Mouse (Mus musculus) CH12.LX (cell line): ENCODE data around the gene Cct8. TPM values are rescaled to one million over a fixed set of nuclear protein-coding genes. Genes with fewer than 3 reads are reported as not detected.
A peak's percentile ranks its signal among the peaks of the same experiment; 100 is the strongest.

Experiments used
- DNase-seq: peaks from one replicate; pipeline ENCODE4 v3.0.0-alpha.2; 2013; ENCODE audit errors: extremely low read depth
- H3K27ac ChIP-seq: 2 replicates; pipeline ENCODE4 v1.5.1; 2012; ENCODE audit warnings: low read depth, mild to moderate bottlenecking, control low read depth, moderate library complexity; ENCODE audit not compliant: insufficient read depth
- H3K27me3 ChIP-seq: replicated peaks from 2 replicates; pipeline ENCODE3; 2012; ENCODE audit warnings: inconsistent platforms
- H3K36me3 ChIP-seq, 2 experiments: replicated peaks in 1 of 2; 2 replicates each; pipeline versions ENCODE3 to v1.6.1; 2012; ENCODE audit warnings: inconsistent platforms in 1 of 2, low read length in 1 of 2, mild to moderate bottlenecking in 1 of 2, mixed read lengths in 1 of 2, moderate library complexity in 1 of 2; ENCODE audit not compliant: control insufficient read depth in 1 of 2, insufficient read depth in 1 of 2
- H3K4me1 ChIP-seq, 2 experiments: 2 replicates each; pipeline ENCODE4 v1.6.1; 2012; ENCODE audit warnings: inconsistent platforms in 1 of 2, moderate library complexity in 1 of 2; ENCODE audit not compliant: insufficient read depth in 2 of 2, control insufficient read depth in 1 of 2
- H3K4me2 ChIP-seq: 2 replicates; pipeline ENCODE4 v1.6.1; 2012; ENCODE audit warnings: low read depth, mild to moderate bottlenecking, control low read depth; ENCODE audit not compliant: poor library complexity, insufficient read depth, severe bottlenecking
- H3K4me3 ChIP-seq, 3 experiments: fragments of 150-350 bp in 1 of 3; sonication (generic) in 1 of 3; replicated peaks in 1 of 3; 2 replicates each; pipeline versions ENCODE3 to v1.5.1; 2011 to 2012; ENCODE audit warnings: low read depth in 2 of 3, low read length in 2 of 3, mild to moderate bottlenecking in 2 of 3, moderate library complexity in 2 of 3, control low read depth in 1 of 3, improper control_type of control experiment in 1 of 3, inconsistent platforms in 1 of 3, mixed read lengths in 1 of 3; ENCODE audit not compliant: poor library complexity in 1 of 3
- H3K79me2 ChIP-seq: replicated peaks from 2 replicates; pipeline ENCODE4 v1.6.1; 2012; ENCODE audit warnings: mild to moderate bottlenecking, moderate library complexity; ENCODE audit not compliant: control insufficient read depth, poor library complexity, insufficient read depth, severe bottlenecking; ENCODE audit errors: extremely low read depth
- H3K9ac ChIP-seq: 2 replicates; pipeline ENCODE4 v1.6.1; 2012; ENCODE audit warnings: low read depth, mild to moderate bottlenecking, control low read depth, moderate library complexity; ENCODE audit not compliant: insufficient read depth
- H3K9me3 ChIP-seq: replicated peaks from 2 replicates; pipeline ENCODE3; 2012; ENCODE audit warnings: low read length, inconsistent platforms, mixed read lengths
- BHLHE40 ChIP-seq: IDR thresholded peaks from 2 replicates; pipeline ENCODE4 v1.6.1; 2011; ENCODE audit warnings: mild to moderate bottlenecking, low read depth, low read length, improper control_type of control experiment
- CHD1 ChIP-seq: IDR thresholded peaks from 2 replicates; pipeline ENCODE4 v1.6.1; 2012; ENCODE audit warnings: low read depth, low read length, improper control_type of control experiment, inconsistent platforms
- CHD2 ChIP-seq: IDR thresholded peaks from 2 replicates; pipeline ENCODE4 v1.6.1; 2011; ENCODE audit warnings: low read length, improper control_type of control experiment
- CTCF ChIP-seq, 2 experiments: IDR thresholded peaks in 1 of 2; conservative IDR thresholded peaks in 1 of 2; 2 replicates each; pipeline ENCODE4 v1.5.1; 2011 to 2012; ENCODE audit warnings: low read depth in 2 of 2, low read length in 2 of 2, improper control_type of control experiment in 1 of 2, inconsistent platforms in 1 of 2, mild to moderate bottlenecking in 1 of 2, moderate library complexity in 1 of 2
- E2F4 ChIP-seq: IDR thresholded peaks from 2 replicates; pipeline ENCODE4 v1.6.1; 2011; ENCODE audit warnings: low read depth, low read length, improper control_type of control experiment; ENCODE audit not compliant: insufficient replicate concordance
- ELF1 ChIP-seq: IDR thresholded peaks from 2 replicates; pipeline ENCODE4 v1.6.1; 2014; ENCODE audit warnings: low read depth, mild to moderate bottlenecking, inconsistent platforms, low read length, improper control_type of control experiment
- EP300 ChIP-seq: IDR thresholded peaks from 2 replicates; pipeline ENCODE4 v1.6.1; 2011; ENCODE audit warnings: low read length, improper control_type of control experiment
- ETS1 ChIP-seq: conservative IDR thresholded peaks from 2 replicates; pipeline ENCODE4 v1.6.1; 2012; ENCODE audit warnings: low read depth, mild to moderate bottlenecking, inconsistent platforms, low read length, improper control_type of control experiment, moderate library complexity
- GABPA ChIP-seq: IDR thresholded peaks from 2 replicates; pipeline ENCODE4 v1.6.1; 2012; ENCODE audit warnings: low read depth, low read length, improper control_type of control experiment, inconsistent platforms; ENCODE audit not compliant: insufficient replicate concordance
- HCFC1 ChIP-seq: IDR thresholded peaks from 2 replicates; pipeline ENCODE4 v1.6.1; 2012; ENCODE audit warnings: low read depth, mild to moderate bottlenecking, inconsistent platforms, low read length, improper control_type of control experiment
- IRF4 ChIP-seq: IDR thresholded peaks from 2 replicates; pipeline ENCODE4 v1.6.1; 2014; ENCODE audit warnings: low read depth, mild to moderate bottlenecking, inconsistent platforms, low read length, improper control_type of control experiment
- JUN ChIP-seq: IDR thresholded peaks from 2 replicates; pipeline ENCODE4 v1.6.1; 2011; ENCODE audit warnings: low read depth, mild to moderate bottlenecking, low read length, improper control_type of control experiment, moderate library complexity; ENCODE audit not compliant: insufficient read depth
- JUND ChIP-seq: conservative IDR thresholded peaks from 2 replicates; pipeline ENCODE4 v1.6.1; 2011; ENCODE audit warnings: low read depth, low read length, improper control_type of control experiment
- KAT2A ChIP-seq: IDR thresholded peaks from 2 replicates; pipeline ENCODE4 v1.6.1; 2012; ENCODE audit warnings: low read length, improper control_type of control experiment, inconsistent platforms; ENCODE audit not compliant: insufficient replicate concordance
- MAFK ChIP-seq: IDR thresholded peaks from 2 replicates; pipeline ENCODE4 v1.6.1; 2011; ENCODE audit warnings: low read length, improper control_type of control experiment; ENCODE audit not compliant: insufficient replicate concordance
- MAX ChIP-seq: IDR thresholded peaks from 2 replicates; pipeline ENCODE4 v1.6.1; 2011; ENCODE audit warnings: low read length, improper control_type of control experiment
- MAZ ChIP-seq: IDR thresholded peaks from 2 replicates; pipeline ENCODE4 v1.6.1; 2012; ENCODE audit warnings: low read depth, mild to moderate bottlenecking, inconsistent platforms, low read length, improper control_type of control experiment, moderate library complexity
- MEF2A ChIP-seq: IDR thresholded peaks from 2 replicates; pipeline ENCODE4 v1.6.1; 2014; ENCODE audit warnings: low read depth, mild to moderate bottlenecking, inconsistent platforms, low read length, improper control_type of control experiment, borderline replicate concordance
- MXI1 ChIP-seq: IDR thresholded peaks from 2 replicates; pipeline ENCODE4 v1.6.1; 2011; ENCODE audit warnings: mild to moderate bottlenecking, low read depth, low read length, improper control_type of control experiment
- MYC ChIP-seq: IDR thresholded peaks from 2 replicates; pipeline ENCODE4 v1.6.1; 2011; ENCODE audit warnings: low read depth, mild to moderate bottlenecking, improper control_type of control experiment, low read length
- NELFE ChIP-seq: IDR thresholded peaks from 2 replicates; pipeline ENCODE4 v1.6.1; 2011; ENCODE audit warnings: low read depth, low read length, improper control_type of control experiment
- NRF1 ChIP-seq: IDR thresholded peaks from 2 replicates; pipeline ENCODE4 v1.6.1; 2014; ENCODE audit warnings: low read depth, mild to moderate bottlenecking, inconsistent platforms, low read length, improper control_type of control experiment, moderate library complexity
- PAX5 ChIP-seq: IDR thresholded peaks from 2 replicates; pipeline ENCODE4 v1.6.1; 2012; ENCODE audit warnings: low read length, inconsistent platforms, mixed read lengths
- POLR2A ChIP-seq: IDR thresholded peaks from 2 replicates; pipeline ENCODE4 v1.6.1; 2011; ENCODE audit warnings: low read depth, mild to moderate bottlenecking, improper control_type of control experiment, low read length
- POLR2AphosphoS2 ChIP-seq: IDR thresholded peaks from 2 replicates; pipeline ENCODE4 v1.6.1; 2011; ENCODE audit warnings: low read depth, low read length, improper control_type of control experiment
- RAD21 ChIP-seq: IDR thresholded peaks from 2 replicates; pipeline ENCODE4 v1.6.1; 2011; ENCODE audit warnings: low read depth, mild to moderate bottlenecking, low read length, improper control_type of control experiment, moderate library complexity
- RCOR1 ChIP-seq: conservative IDR thresholded peaks from 2 replicates; pipeline ENCODE4 v1.6.1; 2012; ENCODE audit warnings: low read depth, mild to moderate bottlenecking, inconsistent platforms, low read length, improper control_type of control experiment
- SIN3A ChIP-seq: IDR thresholded peaks from 2 replicates; pipeline ENCODE4 v1.6.1; 2012; ENCODE audit warnings: low read length, improper control_type of control experiment, inconsistent platforms
- SMC3 ChIP-seq: IDR thresholded peaks from 2 replicates; pipeline ENCODE4 v1.6.1; 2011; ENCODE audit warnings: low read depth, low read length, improper control_type of control experiment
- TBP ChIP-seq: conservative IDR thresholded peaks from 2 replicates; pipeline ENCODE4 v1.6.1; 2011; ENCODE audit warnings: low read depth, low read length, improper control_type of control experiment
- TCF12 ChIP-seq: IDR thresholded peaks from 2 replicates; pipeline ENCODE4 v1.6.1; 2014; ENCODE audit warnings: low read depth, mild to moderate bottlenecking, inconsistent platforms, low read length, improper control_type of control experiment
- UBTF ChIP-seq: IDR thresholded peaks from 2 replicates; pipeline ENCODE4 v1.6.1; 2012; ENCODE audit warnings: low read depth, mild to moderate bottlenecking, inconsistent platforms, low read length, improper control_type of control experiment, moderate library complexity
- USF1 ChIP-seq: IDR thresholded peaks from 2 replicates; pipeline ENCODE4 v1.6.1; 2014; ENCODE audit warnings: low read depth, mild to moderate bottlenecking, inconsistent platforms, low read length, improper control_type of control experiment
- USF2 ChIP-seq: conservative IDR thresholded peaks from 2 replicates; pipeline ENCODE4 v1.6.1; 2011; ENCODE audit warnings: low read depth, low read length, improper control_type of control experiment
- ZC3H11A ChIP-seq: IDR thresholded peaks from 2 replicates; pipeline ENCODE4 v1.6.1; 2012; ENCODE audit warnings: low read depth, mild to moderate bottlenecking, inconsistent platforms, low read length, improper control_type of control experiment
- ZKSCAN1 ChIP-seq: IDR thresholded peaks from 2 replicates; pipeline ENCODE4 v1.6.1; 2012; ENCODE audit warnings: low read depth, inconsistent platforms, low read length, improper control_type of control experiment, borderline replicate concordance
- ZMIZ1 ChIP-seq: IDR thresholded peaks from 2 replicates; pipeline ENCODE4 v1.6.1; 2012; ENCODE audit warnings: low read depth, mild to moderate bottlenecking, inconsistent platforms, low read length, improper control_type of control experiment
- ZNF384 ChIP-seq: IDR thresholded peaks from 2 replicates; pipeline ENCODE4 v1.6.1; 2012; ENCODE audit warnings: low read depth, low read length, improper control_type of control experiment, inconsistent platforms
- dilution Hi-C: fragments of 300-500 bp; cut with MboI; formaldehyde crosslinking; loops from 2 replicates; pipeline ENCODE4 v1.14.3; 2020; ENCODE audit warnings: low sequenced_read_pairs; ENCODE audit not compliant: extremely low pct_unique_long_range_greater_than_20kb, extremely low pct_ligation_motif_present
- in situ Hi-C: fragments of 300-500 bp; cut with MboI; formaldehyde crosslinking; loops from 3 replicates; pipeline ENCODE4 v1.14.3; 2019; ENCODE audit warnings: low sequenced_read_pairs, low pct_ligation_motif_present, low pct_unique_long_range_greater_than_20kb, mixed read lengths
- polyA plus RNA-seq: library from polyadenylated mRNA; unstranded; fragments of >175 nt; gene quantifications from 2 replicates; pipeline ENCODE4 v1.2.1, GENCODE M21; 2012; ENCODE audit warnings: low read depth; ENCODE audit not compliant: insufficient read length
- total RNA-seq, 2 experiments: library from RNA; depleted of rRNA; stranded (reverse); fragments of 300-350 nt in 1 of 2; fragments of >200 nt in 1 of 2; gene quantifications; 2 replicates each; pipeline ENCODE4 v1.2.3; 2012 to 2014

Gene Cct8
- total RNA-seq (2012; rRNA removed) (350 and 466 TPM in 2 replicates), total RNA-seq (2014; rRNA removed) (863 and 980 TPM in 2 replicates), polyA plus RNA-seq (1,169 and 1,185 TPM in 2 replicates)

- H3K9me3 ChIP-seq = no peaks in the 10 kb centered on the region
- dilution Hi-C loops (no loop called here), in situ Hi-C loops (no loop called here)
- peak within 1 kb of the TSS; percentile 99 for H3K4me2 ChIP-seq
- peak within 1 kb of the TSS; percentile 66 for H3K27ac ChIP-seq
- no peaks in the 10 kb centered on the region for H3K27me3 ChIP-seq
- H3K4me1 ChIP-seq = peaks cover 8 to 29% of the 10 kb centered on the region in 2 experiments
- peak within 1 kb of the TSS; percentile 87 to 97 (median 96) for H3K4me3 ChIP-seq
- TF ChIP-seq ZMIZ1 = peak; percentile 97
- TF ChIP-seq SMC3 = no peak
- no peak for TF ChIP-seq RAD21
- TF ChIP-seq CHD1 = no peak
- TF ChIP-seq UBTF = peak; percentile 73; the same call in 1 of the 2 replicates
- TF ChIP-seq TBP = peak; percentile 92
- TF ChIP-seq NELFE = peak; percentile 100
- no peak for TF ChIP-seq CTCF (conservative IDR thresholded peaks at IDR 0.05 in 1 of 2, IDR thresholded peaks at IDR 0.05 in 1 of 2; ENCODE audit: low read depth in 2 of 2, low read length in 2 of 2)
- TF ChIP-seq POLR2AphosphoS2 = peak; percentile 98
- TF ChIP-seq ELF1 = peak; percentile 96
- TF ChIP-seq USF2 = no peak
- no peak for TF ChIP-seq USF1
- TF ChIP-seq GABPA = peak; percentile 58; the same call in 1 of the 2 replicates
- no peak for TF ChIP-seq RCOR1
- peak; percentile 100 for TF ChIP-seq CHD2
- TF ChIP-seq SIN3A = peak; percentile 99
- no peak for TF ChIP-seq ZKSCAN1
- peak; percentile 95 for TF ChIP-seq HCFC1
- peak; percentile 52; the same call in 1 of the 2 replicates for TF ChIP-seq ETS1
- peak; percentile 94 for TF ChIP-seq MAX
- TF ChIP-seq TCF12 = peak; percentile 97
- TF ChIP-seq JUND = no peak
- TF ChIP-seq JUN = no peak
- peak; percentile 99 for TF ChIP-seq MYC
- peak; percentile 85 for TF ChIP-seq MEF2A
- TF ChIP-seq ZC3H11A = no peak
- TF ChIP-seq EP300 = no peak
- TF ChIP-seq POLR2A = peak; percentile 99
- peak; percentile 96 for TF ChIP-seq MXI1
- TF ChIP-seq MAZ = peak; percentile 90
- TF ChIP-seq E2F4 = no peak
- peak; percentile 96 for TF ChIP-seq KAT2A
- no peak for TF ChIP-seq MAFK
- TF ChIP-seq NRF1 = peak; percentile 67
- no peak for TF ChIP-seq ZNF384
- peak; percentile 97 for TF ChIP-seq BHLHE40
- no peak for TF ChIP-seq PAX5
- TF ChIP-seq IRF4 = peak; percentile 61
- TF ChIP-seq, all 38 proteins: peak for 22
- Histone ChIP-seq H3K36me3 (peaks cover 24 to 39% of the 10 kb centered on the region in 2 experiments), H3K9ac (peak within 1 kb of the TSS; percentile 100), H3K79me2 (peaks cover 51% of the 10 kb centered on the region)
- DNase-seq = peak; percentile 100
Measured at GRCm38 (mm10) chr16:87495716-87496447, at the start of gene Cct8. Cct8 (minus strand) TSS chr16:87495873.
